Mouse (Mus musculus): ENCODE measurements around the gene Haus8.

- no peak for TF ChIP-seq CTCF (IDR thresholded peaks at IDR 0.05; ENCODE audit: control insufficient read depth, insufficient read depth, insufficient read length)
- TF ChIP-seq USF1 (IDR thresholded peaks at IDR 0.05; ENCODE audit: low read depth): no peak
- no peak for TF ChIP-seq CEBPB (IDR thresholded peaks at IDR 0.05; ENCODE audit: low read depth)
- peak; percentile 37 for TF ChIP-seq MAX (IDR thresholded peaks at IDR 0.05)
- TF ChIP-seq MYOD1 (IDR thresholded peaks at IDR 0.05; ENCODE audit: control insufficient read depth, insufficient read length, low read depth): no peak
- no peak for TF ChIP-seq MYOG (IDR thresholded peaks at IDR 0.05; ENCODE audit: control insufficient read depth, extremely low read depth, insufficient read length)
Measured at GRCm38 (mm10) chr8:71312700-71313099, 40.0 kb upstream of the Haus8 start.

Data from C2C12 (cell line).